Mouse (Mus musculus) neural tube, embryonic 15.5 days (tissue): ENCODE measurements around the gene Eef1a2. TPM values are rescaled to one million over a fixed set of nuclear protein-coding genes. Genes with fewer than 3 reads are reported as not detected.
A peak's percentile ranks its signal among the peaks of the same experiment; 100 is the strongest.
"Not testable (repeated sequence)": the region's sequence is repeated elsewhere in the genome, so short reads cannot be mapped to it uniquely, and the experiment has no call there.

ENCODE experiments used
- ATAC-seq: fragments of 200-750 bp; cut with Nextera tagmentation; 2 replicates; pipeline ENCODE4 v1.8.0; 2017; ENCODE audit warnings: mild to moderate bottlenecking, moderate TSS enrichment, moderate library complexity; ENCODE audit not compliant: low FRiP score
- H3K27ac ChIP-seq: fragments of 300-500 bp; sonication (generic); replicated peaks from 2 replicates; pipeline ENCODE4 v1.5.1; 2015; ENCODE audit warnings: mild to moderate bottlenecking, inconsistent platforms
- H3K27me3 ChIP-seq: fragments of 300-500 bp; sonication (generic); replicated peaks from 2 replicates; pipeline ENCODE4 v1.6.1; 2015; ENCODE audit warnings: inconsistent platforms
- H3K36me3 ChIP-seq: fragments of 300-500 bp; sonication (generic); 2 replicates; pipeline ENCODE4 v1.6.1; 2015; ENCODE audit warnings: inconsistent platforms
- H3K4me1 ChIP-seq: fragments of 300-500 bp; sonication (generic); 2 replicates; pipeline ENCODE4 v1.6.1; 2015; ENCODE audit warnings: inconsistent platforms
- H3K4me2 ChIP-seq: fragments of 300-500 bp; sonication (generic); 2 replicates; pipeline ENCODE4 v1.6.1; 2015; ENCODE audit warnings: inconsistent platforms, mild to moderate bottlenecking, moderate library complexity
- H3K4me3 ChIP-seq: fragments of 300-500 bp; sonication (generic); replicated peaks from 2 replicates; pipeline ENCODE4 v1.5.1; 2015; ENCODE audit warnings: mild to moderate bottlenecking, inconsistent platforms
- H3K9ac ChIP-seq: fragments of 300-500 bp; sonication (generic); replicated peaks from 2 replicates; pipeline ENCODE4 v1.6.1; 2015; ENCODE audit warnings: mild to moderate bottlenecking, inconsistent platforms
- H3K9me3 ChIP-seq: fragments of 300-500 bp; sonication (generic); replicated peaks from 2 replicates; pipeline ENCODE4 v1.6.1; 2016; ENCODE audit warnings: inconsistent platforms
- WGBS: fragments of 180-500 bp; shearing (Covaris S2); methylation state at CpG from one replicate; pipeline ENCODE4 v1.1.7; 2015; ENCODE audit warnings: mixed read lengths; 5-methylcytosine and 5-hydroxymethylcytosine counted together
- polyA plus RNA-seq: library from polyadenylated mRNA; unstranded; fragments of >200 nt; fragmentation: Nextera tagmentation; extraction: Ambion mirVana; gene quantifications from 2 replicates; pipeline ENCODE4 v1.2.1, GENCODE M21; 2015

The Eef1a2 gene
- 15.4 and 16.8 TPM in 2 replicates for polyA plus RNA-seq

GRCm38 (mm10) chr2:181156248-181157121 is at the start of gene Eef1a2:
TSS of gene Eef1a2 (minus strand) at chr2:181157014.
- peaks cover 8% of the 10 kb centered on the region; the same call in 1 of the 2 replicates for H3K27me3 ChIP-seq
- peaks cover 12% of the 10 kb centered on the region for H3K36me3 ChIP-seq
- H3K9me3 ChIP-seq: no peaks in the 10 kb centered on the region
- peak within 1 kb of the TSS; percentile 56 for H3K9ac ChIP-seq
- H3K4me3 ChIP-seq: peak within 1 kb of the TSS; percentile 60
- peak within 1 kb of the TSS; percentile 90 for H3K27ac ChIP-seq
- WGBS: 3% methylated on average over 55 of the region's 55 CpGs
- ATAC-seq: peak; percentile 81
- H3K4me1 ChIP-seq: peaks cover 55% of the 10 kb centered on the region
- peak within 1 kb of the TSS; percentile 70 for H3K4me2 ChIP-seq

DNA sequence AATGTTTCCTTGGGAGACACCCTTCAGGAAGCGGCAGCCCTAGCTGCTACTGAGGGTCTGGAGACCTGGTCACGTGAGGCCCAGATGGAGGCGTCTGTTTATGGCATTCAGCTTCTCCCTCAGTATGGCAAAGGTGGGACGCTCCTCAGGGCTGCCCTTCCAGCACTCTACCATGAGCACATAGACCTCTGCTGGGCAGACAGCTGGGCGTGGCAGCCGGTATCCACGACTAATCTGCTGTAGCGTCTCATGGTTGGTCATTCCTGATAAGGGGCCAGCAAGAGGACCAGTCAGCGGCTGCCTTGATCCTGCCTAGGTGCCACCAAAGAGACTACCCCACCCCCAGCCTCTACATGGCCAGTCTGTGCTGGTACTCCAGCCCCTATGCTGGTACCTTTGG is 49.3 kb upstream of the Eef1a2 start:
- WGBS: 82% methylated on average over 9 of the region's 9 CpGs
- H3K4me3 ChIP-seq: no peak overlapping the region
- no peak overlapping the region for H3K4me2 ChIP-seq
- no peaks in the 10 kb centered on the region for H3K36me3 ChIP-seq
- H3K9ac ChIP-seq: no peak overlapping the region
- no peaks in the 10 kb centered on the region for H3K9me3 ChIP-seq
- peaks cover 2% of the 10 kb centered on the region for H3K27me3 ChIP-seq
- H3K4me1 ChIP-seq: no peaks in the 10 kb centered on the region
- no peak for ATAC-seq
- H3K27ac ChIP-seq: no peak overlapping the region

DNA sequence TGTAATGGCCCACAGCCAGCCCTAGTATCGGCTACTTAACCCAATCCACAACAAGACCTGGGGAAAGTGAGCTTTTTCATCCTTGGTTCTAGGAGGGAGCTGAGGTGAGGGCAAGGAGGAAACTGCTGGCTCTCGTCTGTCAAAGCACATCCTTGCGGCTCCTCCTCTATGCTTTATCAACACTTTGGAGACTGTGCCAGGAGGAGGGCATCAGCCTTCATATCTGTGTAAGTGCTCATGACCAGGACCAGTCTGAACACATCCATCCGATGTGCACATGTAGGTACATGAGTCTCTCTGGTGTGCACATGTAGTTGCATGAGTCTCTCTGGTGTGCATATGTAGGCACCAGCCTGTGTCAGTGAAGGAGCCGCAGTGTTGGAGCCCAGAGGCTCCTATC is 48.9 kb upstream of the Eef1a2 start:
- Histone ChIP-seq H3K27me3 (no peaks in the 10 kb centered on the region), H3K9me3 (no peaks in the 10 kb centered on the region), H3K9ac (no peak overlapping the region), H3K36me3 (no peaks in the 10 kb centered on the region), H3K27ac (no peak overlapping the region), H3K4me2 (no peak overlapping the region), H3K4me3 (no peak overlapping the region), H3K4me1 (no peaks in the 10 kb centered on the region)
- WGBS: 88% methylated on average over 5 of the region's 5 CpGs
- ATAC-seq: no peak

DNA sequence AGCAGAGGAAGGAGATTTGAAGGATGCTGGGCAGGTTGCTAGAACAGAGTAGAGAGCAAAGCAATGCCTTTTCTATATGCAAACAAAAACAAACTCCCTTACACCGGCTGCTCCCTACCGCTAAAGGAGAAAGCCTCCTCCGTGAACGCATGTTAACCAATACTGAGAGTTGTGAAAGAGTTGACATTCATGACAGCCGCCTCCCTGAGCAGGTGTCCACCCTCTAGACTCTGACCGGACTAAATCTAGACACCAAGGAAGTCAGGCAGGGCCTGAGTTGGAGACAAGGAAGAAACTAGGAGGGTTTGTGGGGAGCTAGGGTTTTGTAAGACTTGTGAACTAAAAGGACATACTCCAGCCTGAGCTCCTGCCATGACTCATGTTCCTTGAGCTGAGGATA is 46.1 kb upstream of the Eef1a2 start:
- Histone ChIP-seq H3K9ac (no peak overlapping the region), H3K4me1 (no peaks in the 10 kb centered on the region), H3K27ac (no peak overlapping the region), H3K9me3 (no peaks in the 10 kb centered on the region), H3K4me3 (no peak overlapping the region), H3K4me2 (no peak overlapping the region), H3K36me3 (no peaks in the 10 kb centered on the region), H3K27me3 (no peaks in the 10 kb centered on the region)
- no peak for ATAC-seq
- WGBS: 88% methylated on average over 6 of the region's 6 CpGs

DNA sequence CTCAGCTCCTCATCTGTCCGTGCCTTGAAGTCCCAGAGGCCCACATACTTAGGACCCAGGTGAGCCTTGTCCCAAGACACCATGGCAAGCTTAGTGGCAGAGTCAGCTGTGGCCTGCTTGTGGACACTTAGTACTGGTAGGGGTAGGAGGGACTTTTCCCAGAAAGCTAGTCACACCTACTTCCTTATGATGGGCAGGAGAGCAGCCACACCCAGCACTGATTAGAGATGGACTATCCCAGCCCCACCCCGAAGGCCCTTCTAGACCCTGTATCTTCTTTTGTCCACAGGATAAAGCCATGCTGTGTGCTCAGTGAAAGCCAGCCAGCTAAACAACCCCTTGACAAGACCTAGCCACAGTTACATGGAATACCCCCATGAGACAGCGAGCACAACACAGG is 45.6 kb upstream of the Eef1a2 start, which contains the start of gene Ptk6:
Ptk6 (minus strand) TSS at position 368 of the 400 bp plus-strand sequence.
- no peak for ATAC-seq
- H3K27me3 ChIP-seq: no peaks in the 10 kb centered on the region
- no peak within 1 kb of the TSS for H3K4me2 ChIP-seq
- H3K27ac ChIP-seq: no peak within 1 kb of the TSS
- no peaks in the 10 kb centered on the region for H3K4me1 ChIP-seq
- H3K4me3 ChIP-seq: no peak within 1 kb of the TSS
- no peaks in the 10 kb centered on the region for H3K9me3 ChIP-seq
- H3K36me3 ChIP-seq: no peaks in the 10 kb centered on the region
- 90% methylated on average over 3 of the region's 3 CpGs for WGBS
- H3K9ac ChIP-seq: no peak within 1 kb of the TSS

GRCm38 (mm10) chr2:181201606-181202005 is 44.8 kb upstream of the Eef1a2 start:
- H3K4me3 ChIP-seq: no peak overlapping the region
- no peaks in the 10 kb centered on the region for H3K27me3 ChIP-seq
- no peak overlapping the region for H3K9ac ChIP-seq
- H3K9me3 ChIP-seq: no peaks in the 10 kb centered on the region
- H3K36me3 ChIP-seq: no peaks in the 10 kb centered on the region
- no peaks in the 10 kb centered on the region for H3K4me1 ChIP-seq
- no peak overlapping the region for H3K4me2 ChIP-seq
- no peak overlapping the region for H3K27ac ChIP-seq
- no peak for ATAC-seq
- WGBS: 80% methylated on average over 3 of the region's 3 CpGs

DNA sequence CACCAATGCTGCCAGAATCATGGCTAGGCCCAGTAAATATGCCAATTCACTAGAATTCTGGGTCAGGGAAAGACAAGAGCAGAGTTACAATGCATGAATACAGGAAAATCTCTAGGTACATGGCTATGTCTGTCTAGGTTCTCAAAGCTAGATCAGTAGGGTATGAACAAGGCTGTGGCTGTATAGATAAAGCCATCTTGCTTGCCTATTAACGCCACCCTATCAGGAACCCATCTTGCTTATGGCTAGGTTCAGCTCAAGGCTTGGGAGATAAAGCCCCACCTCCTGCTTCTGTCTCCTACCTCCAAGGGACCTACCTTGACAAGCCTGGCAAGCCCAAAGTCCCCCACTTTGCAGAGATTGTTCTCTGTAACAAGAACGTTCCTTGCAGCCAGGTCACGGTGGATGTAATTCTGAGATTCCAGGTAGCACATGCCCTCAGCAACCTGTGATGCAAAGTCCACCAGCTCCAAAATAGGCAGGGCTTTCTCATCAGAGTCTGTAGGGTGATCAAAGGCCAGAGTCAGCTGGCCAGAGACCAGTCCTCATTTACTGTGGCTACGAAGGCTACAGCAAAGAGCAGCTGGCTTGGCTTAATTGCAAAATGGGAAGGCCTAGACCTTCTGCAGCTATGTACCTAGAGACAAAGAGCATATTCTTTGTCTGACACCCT is 40.0 kb upstream of the Eef1a2 start:
- H3K4me2 ChIP-seq: no peak overlapping the region
- no peak overlapping the region for H3K27ac ChIP-seq
- no peak overlapping the region for H3K9ac ChIP-seq
- 88% methylated on average over 4 of the region's 4 CpGs for WGBS
- H3K36me3 ChIP-seq: no peaks in the 10 kb centered on the region
- ATAC-seq: no peak
- H3K27me3 ChIP-seq: no peaks in the 10 kb centered on the region
- no peaks in the 10 kb centered on the region for H3K9me3 ChIP-seq
- no peak overlapping the region for H3K4me3 ChIP-seq
- no peaks in the 10 kb centered on the region for H3K4me1 ChIP-seq

GRCm38 (mm10) chr2:181193044-181193443 is 36.2 kb upstream of the Eef1a2 start:
- no peak overlapping the region for H3K27ac ChIP-seq
- H3K36me3 ChIP-seq: peaks cover 10% of the 10 kb centered on the region; the same call in 1 of the 2 replicates
- no peak overlapping the region for H3K9ac ChIP-seq
- 78% methylated on average over 3 of the region's 3 CpGs for WGBS
- no peak for ATAC-seq
- H3K4me3 ChIP-seq: no peak overlapping the region
- H3K27me3 ChIP-seq: no peaks in the 10 kb centered on the region
- H3K9me3 ChIP-seq: no peaks in the 10 kb centered on the region
- H3K4me2 ChIP-seq: no peak overlapping the region
- H3K4me1 ChIP-seq: peaks cover 9% of the 10 kb centered on the region

DNA sequence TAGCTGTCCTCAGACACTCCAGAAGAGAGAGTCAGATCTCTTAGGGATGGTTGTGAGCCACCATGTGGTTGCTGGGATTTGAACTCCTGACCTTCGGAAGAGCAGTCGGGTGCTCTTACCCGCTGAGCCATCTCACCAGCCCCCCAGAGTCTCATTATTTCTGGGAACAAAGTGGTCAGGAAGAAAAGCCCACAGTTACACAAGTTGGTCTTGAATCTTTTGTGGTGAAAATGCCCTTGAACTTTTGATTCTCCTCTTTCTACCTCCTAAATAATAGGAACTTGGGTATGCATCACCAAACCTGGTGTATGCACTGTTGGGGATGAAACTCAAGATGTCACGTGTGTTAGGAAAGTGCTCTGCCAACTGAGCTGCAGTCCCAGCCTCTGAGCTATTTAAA is 35.1 kb upstream of the Eef1a2 start:
- H3K4me2 ChIP-seq: no peak overlapping the region
- H3K4me3 ChIP-seq: no peak overlapping the region
- no peak overlapping the region for H3K27ac ChIP-seq
- ATAC-seq: no peak
- no peaks in the 10 kb centered on the region for H3K27me3 ChIP-seq
- H3K9me3 ChIP-seq: no peaks in the 10 kb centered on the region
- H3K9ac ChIP-seq: no peak overlapping the region
- peaks cover 9% of the 10 kb centered on the region for H3K4me1 ChIP-seq
- 55% methylated on average over 4 of the region's 4 CpGs for WGBS
- H3K36me3 ChIP-seq: peaks cover 10% of the 10 kb centered on the region; the same call in 1 of the 2 replicates

GRCm38 (mm10) chr2:181191385-181191784 is 34.6 kb upstream of the Eef1a2 start:
- H3K27ac ChIP-seq, H3K4me2 ChIP-seq, ATAC-seq, H3K27me3 ChIP-seq, H3K9ac ChIP-seq, H3K4me3 ChIP-seq, H3K36me3 ChIP-seq, H3K9me3 ChIP-seq: not testable (repeated sequence)
- WGBS: 76% methylated on average over 4 of the region's 4 CpGs
- peaks cover 10% of the 10 kb centered on the region for H3K4me1 ChIP-seq

- Histone ChIP-seq H3K27ac (no peak overlapping the region), H3K4me2 (no peak overlapping the region)
- 93% methylated on average over 1 of the region's 1 CpGs for WGBS
Observed at GRCm38 (mm10) chr2:181189321-181189720, 32.5 kb upstream of the Eef1a2 start.

DNA sequence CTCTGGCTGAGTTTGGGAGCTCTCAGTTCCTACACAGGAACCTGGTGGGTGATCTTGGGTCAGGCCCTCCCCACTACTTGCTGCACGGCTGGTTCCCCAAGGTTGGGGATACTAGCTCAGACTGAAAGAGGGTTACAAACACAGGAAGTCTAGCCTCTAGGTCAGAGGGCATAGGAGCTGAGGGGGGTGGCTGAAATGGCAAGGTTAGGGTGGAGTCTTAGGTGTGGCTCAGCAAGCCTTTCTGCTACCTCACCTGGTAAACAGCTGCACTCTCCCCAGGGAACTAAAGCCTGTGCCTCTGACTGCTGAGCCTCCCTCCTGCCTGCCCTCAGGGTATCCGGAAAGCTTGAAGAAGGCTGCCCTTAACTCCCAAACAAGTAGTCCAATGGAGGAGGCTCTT is 31.9 kb upstream of the Eef1a2 start:
- Histone ChIP-seq H3K36me3 (peaks cover 10% of the 10 kb centered on the region; the same call in 1 of the 2 replicates), H3K27ac (no peak overlapping the region; the same call in 1 of the 2 replicates), H3K9ac (no peak overlapping the region), H3K4me2 (peak overlapping the region; percentile 78), H3K4me3 (peak overlapping the region; percentile 73), H3K9me3 (no peaks in the 10 kb centered on the region), H3K4me1 (peaks cover 12% of the 10 kb centered on the region), H3K27me3 (no peaks in the 10 kb centered on the region)
- WGBS: 81% methylated on average over 2 of the region's 2 CpGs
- ATAC-seq: no peak

More at GRCm38 (mm10) chr2:181189321-181189720, 32.5 kb upstream of the Eef1a2 start:
- no peaks in the 10 kb centered on the region for H3K9me3 ChIP-seq
- no peaks in the 10 kb centered on the region for H3K27me3 ChIP-seq
- H3K36me3 ChIP-seq: peaks cover 10% of the 10 kb centered on the region; the same call in 1 of the 2 replicates
- H3K4me1 ChIP-seq: peaks cover 12% of the 10 kb centered on the region
- H3K4me3 ChIP-seq: no peak overlapping the region
- no peak for ATAC-seq
- no peak overlapping the region for H3K9ac ChIP-seq
